Mouse (Mus musculus) urinary bladder, postnatal 4 days (tissue): ENCODE measurements around the gene Lefty2.
"Not testable (repeated sequence)": the region's sequence is repeated elsewhere in the genome, so short reads cannot be mapped to it uniquely, and the experiment has no call there.

ENCODE experiments used
- DNase-seq, 2 experiments: peaks; one replicate each; pipeline ENCODE4 v3.0.0; 2021 to 2022; ENCODE audit warnings: low spot score in 2 of 2

Lefty2 gene

GRCm38 (mm10) chr1:180933659-180934058 lies 40.8 kb downstream of the Lefty2 start:
- no peak for DNase-seq

GRCm38 (mm10) chr1:180934467-180935419 lies 41.8 kb downstream of the Lefty2 start, which contains the start of gene Lefty1:
Gene Lefty1 (plus strand): TSS chr1:180935022.
- no peak for DNase-seq

- peak in 1 of 2 experiments; percentile 55 for DNase-seq
These were observed 43.9 kb downstream of the Lefty2 start for GRCm38 (mm10) chr1:180936610-180937398.

DNA sequence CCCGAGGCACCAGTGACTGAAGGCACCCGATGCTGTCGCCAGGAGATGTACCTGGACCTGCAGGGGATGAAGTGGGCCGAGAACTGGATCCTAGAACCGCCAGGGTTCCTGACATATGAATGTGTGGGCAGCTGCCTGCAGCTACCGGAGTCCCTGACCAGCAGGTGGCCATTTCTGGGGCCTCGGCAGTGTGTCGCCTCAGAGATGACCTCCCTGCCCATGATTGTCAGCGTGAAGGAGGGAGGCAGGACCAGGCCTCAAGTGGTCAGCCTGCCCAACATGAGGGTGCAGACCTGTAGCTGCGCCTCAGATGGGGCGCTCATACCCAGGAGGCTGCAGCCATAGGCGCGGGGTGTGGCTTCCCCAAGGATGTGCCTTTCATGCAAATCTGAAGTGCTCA lies 44.7 kb downstream of the Lefty2 start:
- not testable (repeated sequence) for DNase-seq

DNA sequence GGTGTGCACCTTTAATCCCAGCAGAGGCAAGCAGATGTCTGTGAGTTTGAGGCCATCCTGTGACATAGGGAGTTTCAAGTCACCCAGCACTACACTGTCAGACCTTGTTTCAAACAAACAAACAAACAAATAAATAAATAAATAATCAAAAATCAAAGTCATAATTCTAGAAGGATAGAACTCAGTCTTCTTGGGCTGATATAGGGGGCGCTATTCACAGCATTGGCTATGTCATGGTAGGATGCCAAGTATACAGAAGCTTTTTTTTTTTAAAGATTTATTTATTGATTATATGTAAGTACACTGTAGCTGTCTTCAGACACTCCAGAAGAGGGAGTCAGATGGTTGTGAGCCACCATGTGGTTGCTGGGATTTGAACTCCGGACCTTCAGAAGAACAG lies 45.9 kb downstream of the Lefty2 start:
- not testable (repeated sequence) for DNase-seq

DNA sequence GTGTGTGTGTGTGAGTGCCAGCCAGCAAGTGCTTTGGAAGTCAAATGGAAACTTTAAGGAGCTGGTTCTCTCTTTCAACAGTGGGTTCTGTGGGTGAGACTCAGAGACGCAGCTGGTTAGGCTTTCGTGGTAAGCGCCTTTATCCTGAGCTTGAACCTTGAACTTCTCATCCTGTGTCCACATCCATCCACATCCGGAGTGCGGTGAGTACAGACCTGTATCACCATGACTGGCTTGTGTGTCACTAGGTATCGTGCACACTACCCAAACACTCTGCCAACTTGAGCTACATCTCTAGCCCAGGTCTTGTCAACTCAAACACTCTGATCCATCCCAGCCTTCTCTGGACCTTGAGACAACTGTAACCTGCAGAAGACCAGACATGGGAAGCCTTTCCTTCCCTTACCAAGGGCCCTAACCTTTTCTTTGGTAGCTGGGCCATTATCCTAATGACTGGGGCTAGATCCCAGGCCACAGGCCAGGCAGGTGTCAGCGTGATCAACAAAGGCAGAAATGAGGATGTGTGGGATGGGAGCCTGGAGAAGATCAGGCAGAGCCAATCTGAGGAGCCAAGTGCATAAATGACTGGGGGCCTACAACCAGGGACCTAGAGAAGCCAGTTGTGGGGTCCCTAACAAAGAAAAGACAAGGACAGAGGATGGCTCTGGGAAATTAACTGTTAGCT lies 48.0 kb downstream of the Lefty2 start:
- no peak for DNase-seq

GRCm38 (mm10) chr1:180941726-180942125 lies 48.8 kb downstream of the Lefty2 start:
- DNase-seq, result no peak

GRCm38 (mm10) chr1:180942166-180943031 lies 49.5 kb downstream of the Lefty2 start, which contains the start of gene Tmem63a:
Gene Tmem63a (plus strand): TSS chr1:180942344.
- DNase-seq, result peak; percentile 72 to 77

DNA sequence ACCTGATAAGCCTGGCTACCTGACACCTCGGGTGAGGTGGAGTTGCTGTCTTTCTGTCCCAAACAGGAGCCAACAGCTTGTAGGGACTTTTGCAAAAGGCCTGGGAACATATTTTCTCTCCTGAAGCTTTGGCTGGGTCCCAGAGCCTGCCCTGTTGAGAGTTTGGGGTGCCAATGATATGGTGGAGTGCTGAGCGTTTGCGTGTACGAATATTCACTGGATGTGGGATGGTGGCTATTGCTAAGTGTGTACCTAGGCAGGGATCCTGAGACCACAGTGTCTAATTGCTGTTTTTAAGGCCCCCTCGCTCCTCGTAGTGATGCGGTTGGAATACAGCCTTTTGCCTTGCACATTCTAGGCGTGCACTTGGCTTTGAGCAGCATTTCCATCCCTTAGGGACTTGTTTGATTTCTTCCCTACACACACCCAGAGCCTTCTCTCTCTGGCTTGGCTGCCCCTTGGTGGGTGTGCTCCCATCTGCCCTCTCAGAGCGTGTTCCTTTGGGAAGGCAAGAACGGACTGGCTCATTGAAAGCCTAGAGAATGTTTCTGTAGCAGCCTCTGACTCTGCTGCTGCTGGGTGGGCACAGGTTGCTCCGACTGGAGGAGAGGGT lies 50.2 kb downstream of the Lefty2 start:
- no peak for DNase-seq

- no peak for DNase-seq
These were observed 51.0 kb downstream of the Lefty2 start for GRCm38 (mm10) chr1:180943896-180944295.

GRCm38 (mm10) chr1:180944553-180944952 lies 51.6 kb downstream of the Lefty2 start:
- DNase-seq, result no peak

- peak; percentile 59 to 71 for DNase-seq
These were observed 52.4 kb downstream of the Lefty2 start for GRCm38 (mm10) chr1:180945001-180945980.

DNA sequence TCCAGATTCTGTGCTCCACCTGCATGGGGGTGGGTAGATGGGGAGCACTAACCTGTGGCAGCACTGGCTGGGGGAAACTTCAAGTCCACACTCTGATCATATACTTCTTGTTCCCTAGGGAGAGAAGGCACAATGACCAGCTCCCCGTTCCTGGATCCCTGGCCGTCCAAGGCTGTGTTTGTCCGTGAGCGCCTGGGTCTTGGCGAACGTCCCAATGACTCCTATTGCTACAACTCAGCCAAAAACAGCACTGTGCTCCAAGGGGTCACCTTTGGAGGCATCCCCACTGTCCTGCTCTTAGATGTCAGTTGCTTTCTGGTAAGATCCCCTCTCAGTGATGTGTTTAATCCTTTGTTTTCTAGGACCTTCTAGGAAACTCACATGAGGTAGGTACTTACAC lies 53.5 kb downstream of the Lefty2 start:
- DNase-seq, result no peak
